Mouse (Mus musculus) lung, postnatal 0 days (tissue): ENCODE results near the gene Gm9821.
A peak's percentile ranks its signal among the peaks of the same experiment; 100 is the strongest.

Source experiments
- CTCF ChIP-seq: IDR thresholded peaks from 2 replicates; pipeline ENCODE4 v1.5.1; 2016; ENCODE audit warnings: antibody characterized with exemption, mild to moderate bottlenecking
- EP300 ChIP-seq: IDR thresholded peaks from 2 replicates; pipeline ENCODE4 v1.6.1; 2016; ENCODE audit warnings: antibody characterized with exemption, mild to moderate bottlenecking, control low read depth

GRCm38 (mm10) chr2:91923415-91924337 lies 21.8 kb upstream of the Gm9821 start:
- TF ChIP-seq CTCF, result peak; percentile 81
- TF ChIP-seq EP300, result no peak
